Comparison of ENCODE assay signal across 18 mouse cellular contexts in genomic region chr12:40746081-40746480, GRCm38 (mm10).
A peak's percentile ranks its signal among the peaks of the same experiment; 100 is the strongest.
DNase-seq lines count a peak whose midpoint lies in the region; ATAC-seq and TF ChIP-seq lines count a peak whose summit lies in the region.
"Had no signal": no experiment of that assay in that cellular context is flagged by ENCODE, and none has a peak within 500 bp of the region (broad histone marks: within the 10 kb centered on the region; RNA-seq: fewer than 3 reads in every experiment).

No protein-coding gene starts in this region.

- H3K9me3 ChIP-seq in neural tube, embryonic 15.5 days (replicated peaks): no peaks in the 10 kb centered on the region
- H3K9me3 ChIP-seq: heart, embryonic 10.5 days; lung, embryonic 15.5 days; midbrain, embryonic 12.5 days had no signal

- TF ChIP-seq CTCF in gastrocnemius, adult 2 months (IDR thresholded peaks at IDR 0.05): no peak

- H3K4me3 ChIP-seq in gastrocnemius, adult 2 months: no peak overlapping the region
- H3K4me3 ChIP-seq in neural tube, embryonic 15.5 days (replicated peaks): no peak overlapping the region
- H3K4me3 ChIP-seq: heart, embryonic 10.5 days; lung, embryonic 15.5 days; midbrain, embryonic 12.5 days; myocyte had no signal

- H3K9ac ChIP-seq in neural tube, embryonic 15.5 days (replicated peaks): no peak overlapping the region
- H3K9ac ChIP-seq: lung, embryonic 15.5 days; midbrain, embryonic 12.5 days had no signal

- H3K36me3 ChIP-seq in neural tube, embryonic 15.5 days: 0 out of 2 replicates have a peak, but pooled peaks cover 9% of the 10 kb centered on the region
- H3K36me3 ChIP-seq: heart, embryonic 10.5 days had no signal

- no peaks in the 10 kb centered on the region for H3K4me1 ChIP-seq in neural tube, embryonic 15.5 days
- H3K4me1 ChIP-seq: heart, embryonic 10.5 days; lung, embryonic 15.5 days; midbrain, embryonic 12.5 days had no signal

- WGBS in neural tube, embryonic 15.5 days: 85% methylated on average over 3 of the region's 3 CpGs

- no peaks in the 10 kb centered on the region for H3K27me3 ChIP-seq in neural tube, embryonic 15.5 days (replicated peaks)
- H3K27me3 ChIP-seq: lung, embryonic 15.5 days; midbrain, embryonic 12.5 days had no signal

- no peak for DNase-seq in gastrocnemius, adult 2 months
- DNase-seq in gastrocnemius, adult 18-20 months (ENCODE audit: low spot score): no peak
- peak; percentile 58 for DNase-seq in brain, adult 2 months (ENCODE audit: low read depth, low spot score)
- peak; percentile 62 for DNase-seq in lung, postnatal 25 days (ENCODE audit: low spot score)
- DNase-seq in cerebellum, postnatal 25 days: no peak
- DNase-seq: cerebellum, postnatal 14 days; gastrocnemius, postnatal 25 days; heart, postnatal 10 days; kidney, adult 18-20 months; kidney, postnatal 36 days; liver; thymus, postnatal 36 days had no signal

- H3K4me2 ChIP-seq in neural tube, embryonic 15.5 days: no peak overlapping the region
- H3K4me2 ChIP-seq: lung, embryonic 15.5 days; midbrain, embryonic 12.5 days had no signal

- 0 out of 2 replicates have a peak, but pooled peaks have one; percentile 40 for ATAC-seq in granulocyte monocyte progenitor cell, adult 5-6 weeks (replicated peaks; ENCODE audit: poor library complexity, severe bottlenecking)
- ATAC-seq in neural tube, embryonic 15.5 days (ENCODE audit: low FRiP score): no peak

- H3K27ac ChIP-seq in gastrocnemius, adult 2 months: peak overlapping the region; percentile 35; the same call in 1 of the 2 replicates
- H3K27ac ChIP-seq in neural tube, embryonic 15.5 days (replicated peaks): no peak overlapping the region
- H3K27ac ChIP-seq: heart, embryonic 10.5 days; lung, embryonic 15.5 days; midbrain, embryonic 12.5 days had no signal

- intact Hi-C loops in gastrocnemius, adult 2 months (cut with DNase I): no loop called here

Comparison
In these comparisons a context has a peak if more than half of its experiments do, and no peak if none do; other contexts are left out.
1. DNase-seq: peak in brain, adult 2 months (single experiment) and lung, postnatal 25 days (single experiment); none in gastrocnemius, adult 2 months (single experiment), gastrocnemius, adult 18-20 months (single experiment) and cerebellum, postnatal 25 days (0 of 2).